Mouse (Mus musculus) heart, postnatal 10 days (tissue): ENCODE data around the gene Becn1. TPM values are rescaled to one million over a fixed set of nuclear protein-coding genes. Genes with fewer than 3 reads are reported as not detected.
A peak's percentile ranks its signal among the peaks of the same experiment; 100 is the strongest.

Experiments
- DNase-seq, 2 experiments: peaks; one replicate each; pipeline ENCODE4 v3.0.0; 2021
- intact Hi-C: fragments of 180-260 bp; cut with DNase I; formaldehyde crosslinking; loops from one replicate; pipeline ENCODE4 v1.15.1; 2025
- total RNA-seq, 2 experiments: library from RNA; stranded (reverse); gene quantifications; 2 replicates each; pipeline ENCODE4 v1.2.3; 2021

The Becn1 gene
- total RNA-seq, 2 experiments from 2014 or later: 94.3 to 109 TPM

GRCm38 (mm10) chr11:101315665-101316500, 13.8 kb upstream of the Becn1 start, which contains the start of gene Psme3:
Gene Psme3, plus strand, starts transcription at chr11:101316213.
- intact Hi-C loops: no loop called here
- peak; percentile 95 to 96 for DNase-seq

GRCm38 (mm10) chr11:101315082-101315650, 13.1 kb upstream of the Becn1 start:
- no peak for DNase-seq

GRCm38 (mm10) chr11:101314567-101314966, 12.5 kb upstream of the Becn1 start:
- intact Hi-C loops: no loop called here
- no peak for DNase-seq

More at GRCm38 (mm10) chr11:101315082-101315650, 13.1 kb upstream of the Becn1 start:
- intact Hi-C loops: no loop called here

GRCm38 (mm10) chr11:101312150-101312549, 10.1 kb upstream of the Becn1 start:
- intact Hi-C loops: no loop called here
- no peak for DNase-seq

GRCm38 (mm10) chr11:101311083-101311482, 9.0 kb upstream of the Becn1 start:
- intact Hi-C loops: no loop called here
- DNase-seq: no peak

- DNase-seq: no peak
- intact Hi-C loops: loop anchor here (10.0 kb wide), 1 partner anchor 213 kb away; the partner anchor contains the start of gene Psmc3ip
Observed at GRCm38 (mm10) chr11:101307744-101308143, 5.7 kb upstream of the Becn1 start.

- DNase-seq: no peak
- intact Hi-C loops: loop anchor here (1.0 to 10.0 kb wide), 3 partner anchors 49 to 207 kb away; partner anchors contain the start of genes Psmc3ip and Vps25
Observed at GRCm38 (mm10) chr11:101301299-101302003, 635 bp downstream of the Becn1 start.

GRCm38 (mm10) chr11:101300881-101301280, 1.2 kb downstream of the Becn1 start:
- intact Hi-C loops: loop anchor here (10.0 kb wide), 1 partner anchor 206 kb away; the partner anchor contains the start of gene Psmc3ip
- no peak for DNase-seq

- intact Hi-C loops: no loop called here
- DNase-seq: no peak
Observed at GRCm38 (mm10) chr11:101295191-101295590, 6.9 kb downstream of the Becn1 start.

- no peak for DNase-seq
- intact Hi-C loops: no loop called here
Observed at GRCm38 (mm10) chr11:101291231-101291630, 10.9 kb downstream of the Becn1 start.

- DNase-seq: no peak
- intact Hi-C loops: no loop called here
Observed at GRCm38 (mm10) chr11:101287306-101287705, 14.8 kb downstream of the Becn1 start.

GRCm38 (mm10) chr11:101283805-101284204, 18.3 kb downstream of the Becn1 start:
- intact Hi-C loops: no loop called here
- DNase-seq: no peak

GRCm38 (mm10) chr11:101282896-101283295, 19.2 kb downstream of the Becn1 start:
- intact Hi-C loops: no loop called here
- no peak for DNase-seq

- no peak for DNase-seq
- intact Hi-C loops: no loop called here
Observed at GRCm38 (mm10) chr11:101280837-101281236, 21.2 kb downstream of the Becn1 start.

- no peak for DNase-seq
- intact Hi-C loops: loop anchor here (2.0 kb wide), 1 partner anchor 26 kb away; the partner anchor contains the start of gene Vps25
Observed at GRCm38 (mm10) chr11:101279193-101279569, 22.9 kb downstream of the Becn1 start.

GRCm38 (mm10) chr11:101278223-101279192, 23.6 kb downstream of the Becn1 start, which contains the start of the genes Cntd1 and Coa3:
Gene Cntd1, plus strand, starts transcription at chr11:101279012.
Gene Coa3, minus strand, starts transcription at chr11:101279114.
- peak; percentile 90 to 92 for DNase-seq
- intact Hi-C loops: loop anchor here (2.0 kb wide), 1 partner anchor 26 kb away; the partner anchor contains the start of gene Vps25

- no peak for DNase-seq
- intact Hi-C loops: loop anchor here (2.0 kb wide), 1 partner anchor 25 kb away; the partner anchor contains the start of gene Vps25
Observed at GRCm38 (mm10) chr11:101277381-101278222, 24.5 kb downstream of the Becn1 start.

- intact Hi-C loops: no loop called here
- DNase-seq: no peak
Observed at GRCm38 (mm10) chr11:101276319-101277070, 25.6 kb downstream of the Becn1 start.
